Mouse (Mus musculus): ENCODE measurements around the gene Taf1c. TPM values are rescaled to one million over a fixed set of nuclear protein-coding genes. Genes with fewer than 3 reads are reported as not detected.

Taf1c gene
- polyA plus RNA-seq (2012; rRNA removed): 15.3 and 16.3 TPM in 2 replicates

- peak; percentile 87 to 97 for DNase-seq (ENCODE audit: extremely low spot score in 1 of 2, low spot score in 1 of 2)
These were observed at the start of gene Taf1c for GRCm38 (mm10) chr8:119604996-119605395. Gene Taf1c (minus strand): TSS chr8:119605222.

DNA sequence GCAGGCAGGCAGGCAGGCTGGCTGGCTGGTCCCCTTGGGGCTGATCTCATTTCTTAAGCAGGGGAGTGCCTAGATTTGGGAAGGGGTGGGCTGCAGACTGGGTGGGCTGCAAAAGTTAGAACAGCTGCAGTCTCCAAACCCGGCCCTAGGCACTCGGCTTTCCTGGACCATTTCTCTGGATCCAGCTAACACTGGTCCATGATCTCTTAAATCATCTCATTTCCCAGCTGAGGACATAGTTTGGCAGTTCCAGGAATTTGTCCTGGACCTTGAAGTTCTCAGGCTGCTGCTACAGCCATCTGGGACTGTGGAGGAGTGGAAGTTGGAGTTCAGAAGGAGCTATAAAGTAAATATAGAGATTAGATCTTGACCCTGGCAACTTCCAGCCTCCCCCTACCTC, 46.3 kb upstream of the Taf1c start:
- DNase-seq (ENCODE audit: extremely low spot score in 1 of 2, low spot score in 1 of 2): no peak

DNA sequence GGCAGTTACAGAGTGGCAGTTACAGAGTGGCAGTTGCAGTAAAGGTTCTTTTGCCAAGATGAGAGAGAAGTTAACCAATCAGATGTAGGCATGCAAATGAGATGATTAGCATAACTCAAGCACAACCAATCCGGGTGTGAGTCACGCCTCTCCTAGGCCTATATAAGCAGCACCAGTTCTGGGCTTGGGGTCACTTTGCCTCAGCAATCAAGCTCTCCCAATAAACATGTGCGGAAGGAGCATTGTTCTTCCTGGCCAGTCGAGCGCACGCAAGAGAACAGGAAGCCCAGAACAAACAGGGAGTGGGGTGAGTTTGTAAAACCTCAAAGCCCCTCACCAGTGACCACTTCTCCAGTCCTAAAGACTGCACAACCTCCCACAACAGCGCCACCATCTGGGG, 41.8 kb upstream of the Taf1c start:
- no peak for DNase-seq (ENCODE audit: extremely low spot score in 1 of 2, low spot score in 1 of 2)

DNA sequence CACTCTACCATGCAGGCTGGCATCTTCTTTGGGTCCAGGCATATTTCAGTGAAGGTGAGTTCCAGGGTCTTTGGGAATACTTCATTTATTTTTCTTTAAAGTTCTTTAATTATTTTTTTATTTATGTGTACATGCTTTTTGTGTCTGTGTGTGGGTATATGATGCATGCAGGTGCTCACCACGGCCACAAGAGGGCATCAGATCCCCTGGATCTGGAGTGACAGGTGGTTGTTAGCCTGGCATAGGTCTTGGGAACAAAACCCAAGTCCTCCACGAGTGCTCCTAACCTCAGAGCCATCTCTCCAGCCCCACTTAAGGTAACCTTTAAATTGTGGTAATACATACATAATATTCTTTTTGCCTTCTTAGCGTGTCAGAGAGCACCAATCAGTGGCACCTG, 41.2 kb upstream of the Taf1c start:
- no peak for DNase-seq (ENCODE audit: extremely low spot score in 1 of 2, low spot score in 1 of 2)

- no peak for DNase-seq (ENCODE audit: extremely low spot score in 1 of 2, low spot score in 1 of 2)
These were observed 40.1 kb upstream of the Taf1c start for GRCm38 (mm10) chr8:119644981-119645597.

- DNase-seq (ENCODE audit: extremely low spot score in 1 of 2, low spot score in 1 of 2): no peak
These were observed 39.5 kb upstream of the Taf1c start for GRCm38 (mm10) chr8:119644429-119644960.

- DNase-seq (ENCODE audit: extremely low spot score in 1 of 2, low spot score in 1 of 2): no peak
These were observed 37.9 kb upstream of the Taf1c start for GRCm38 (mm10) chr8:119642960-119643359.

GRCm38 (mm10) chr8:119641058-119641457, 36.0 kb upstream of the Taf1c start:
- DNase-seq (ENCODE audit: extremely low spot score in 1 of 2, low spot score in 1 of 2): no peak

- DNase-seq (ENCODE audit: extremely low spot score in 1 of 2, low spot score in 1 of 2): no peak
These were observed 34.8 kb upstream of the Taf1c start for GRCm38 (mm10) chr8:119639798-119640197.

GRCm38 (mm10) chr8:119638261-119638660, 33.2 kb upstream of the Taf1c start:
- DNase-seq (ENCODE audit: extremely low spot score in 1 of 2, low spot score in 1 of 2): no peak

GRCm38 (mm10) chr8:119637381-119637780, 32.4 kb upstream of the Taf1c start:
- DNase-seq (ENCODE audit: extremely low spot score in 1 of 2, low spot score in 1 of 2): no peak

DNA sequence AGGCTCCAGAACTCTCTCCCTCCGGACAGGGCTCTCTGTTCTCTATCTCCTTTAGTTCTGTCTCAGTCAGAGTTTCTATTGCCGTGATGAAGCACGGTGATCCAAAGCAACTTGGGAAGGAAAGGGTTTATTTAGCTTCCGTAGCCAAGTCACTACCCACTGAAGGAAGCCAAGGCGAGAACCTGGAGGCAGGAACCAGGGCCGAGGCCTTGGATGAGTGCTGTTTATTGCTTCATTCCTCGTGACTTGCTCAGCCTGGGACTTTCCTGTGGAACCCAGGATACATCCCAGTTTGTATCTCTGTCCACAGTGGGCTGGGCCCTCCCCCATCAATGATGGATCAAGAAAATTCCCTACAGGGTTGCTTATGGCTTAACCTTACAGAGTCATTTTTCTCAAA, 31.7 kb upstream of the Taf1c start:
- DNase-seq (ENCODE audit: extremely low spot score in 1 of 2, low spot score in 1 of 2): no peak

GRCm38 (mm10) chr8:119635958-119636357, 30.9 kb upstream of the Taf1c start:
- DNase-seq (ENCODE audit: extremely low spot score in 1 of 2, low spot score in 1 of 2): peak in 1 of 2 experiments; percentile 13

DNA sequence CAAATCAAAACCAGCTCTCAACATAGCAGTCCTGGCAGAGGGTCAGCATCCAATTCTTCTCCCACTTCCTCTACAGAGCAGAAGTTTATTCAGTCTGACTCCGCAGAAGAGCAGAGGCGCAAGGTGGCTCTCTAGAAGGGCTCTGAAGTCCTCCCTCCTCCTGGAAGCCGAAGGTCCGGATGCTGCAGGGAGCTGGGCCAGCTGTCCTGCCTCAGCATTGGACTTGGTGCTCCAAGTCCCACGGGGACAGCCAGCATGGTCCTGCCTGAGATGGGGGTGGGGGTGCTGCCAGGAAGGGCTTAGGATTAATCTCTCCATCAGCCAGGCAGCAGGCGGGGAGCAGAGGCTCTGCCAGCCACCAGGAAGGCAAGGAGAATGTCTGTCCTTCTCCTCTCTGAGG, 30.4 kb upstream of the Taf1c start, which contains the start of gene Kcng4:
Kcng4 (minus strand) TSS at position 303 of the 400 bp plus-strand sequence.
- no peak for DNase-seq (ENCODE audit: extremely low spot score in 1 of 2, low spot score in 1 of 2)

GRCm38 (mm10) chr8:119634616-119635336, 29.8 kb upstream of the Taf1c start:
- peak in 1 of 2 experiments; percentile 27 for DNase-seq (ENCODE audit: extremely low spot score in 1 of 2, low spot score in 1 of 2)

DNA sequence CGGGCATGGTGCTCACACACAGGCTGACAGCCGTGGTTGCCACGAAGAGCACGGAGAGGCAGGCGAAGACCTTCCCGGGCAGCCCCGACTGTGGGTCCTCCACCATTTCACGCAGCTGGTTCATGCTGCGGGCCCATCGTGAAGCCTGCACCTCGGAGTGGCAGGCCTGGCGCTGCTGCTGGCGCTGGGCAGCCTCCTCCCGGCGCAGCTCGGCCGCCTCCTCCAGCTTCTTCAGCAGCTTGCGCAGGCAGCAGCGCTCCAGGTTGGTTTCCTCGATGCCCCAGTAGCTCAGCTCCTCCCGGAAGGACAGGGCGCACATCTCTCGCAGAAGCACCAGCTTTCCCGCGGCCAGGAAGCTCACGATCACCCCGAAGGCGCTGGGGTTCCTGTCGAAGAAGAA, 27.9 kb upstream of the Taf1c start:
- DNase-seq (ENCODE audit: extremely low spot score in 1 of 2, low spot score in 1 of 2): no peak

GRCm38 (mm10) chr8:119632246-119632645, 27.2 kb upstream of the Taf1c start:
- DNase-seq (ENCODE audit: extremely low spot score in 1 of 2, low spot score in 1 of 2): no peak

GRCm38 (mm10) chr8:119630841-119631240, 25.8 kb upstream of the Taf1c start:
- no peak for DNase-seq (ENCODE audit: extremely low spot score in 1 of 2, low spot score in 1 of 2)

GRCm38 (mm10) chr8:119627613-119628359, 22.8 kb upstream of the Taf1c start:
- no peak for DNase-seq (ENCODE audit: extremely low spot score in 1 of 2, low spot score in 1 of 2)

- DNase-seq (ENCODE audit: extremely low spot score in 1 of 2, low spot score in 1 of 2): no peak
These were observed 22.2 kb upstream of the Taf1c start for GRCm38 (mm10) chr8:119627199-119627598.

GRCm38 (mm10) chr8:119625788-119626187, 20.8 kb upstream of the Taf1c start:
- no peak for DNase-seq (ENCODE audit: extremely low spot score in 1 of 2, low spot score in 1 of 2)

Data from frontal cortex, adult 2 months (tissue).